Mouse (Mus musculus): ENCODE measurements at regions not wholly inside any gene's neighbourhood (a gene's known extent, or its start where the extent isn't known, plus 50 kb on each side); places are given as distances from the start of the nearest gene placed in this dataset.

DNA sequence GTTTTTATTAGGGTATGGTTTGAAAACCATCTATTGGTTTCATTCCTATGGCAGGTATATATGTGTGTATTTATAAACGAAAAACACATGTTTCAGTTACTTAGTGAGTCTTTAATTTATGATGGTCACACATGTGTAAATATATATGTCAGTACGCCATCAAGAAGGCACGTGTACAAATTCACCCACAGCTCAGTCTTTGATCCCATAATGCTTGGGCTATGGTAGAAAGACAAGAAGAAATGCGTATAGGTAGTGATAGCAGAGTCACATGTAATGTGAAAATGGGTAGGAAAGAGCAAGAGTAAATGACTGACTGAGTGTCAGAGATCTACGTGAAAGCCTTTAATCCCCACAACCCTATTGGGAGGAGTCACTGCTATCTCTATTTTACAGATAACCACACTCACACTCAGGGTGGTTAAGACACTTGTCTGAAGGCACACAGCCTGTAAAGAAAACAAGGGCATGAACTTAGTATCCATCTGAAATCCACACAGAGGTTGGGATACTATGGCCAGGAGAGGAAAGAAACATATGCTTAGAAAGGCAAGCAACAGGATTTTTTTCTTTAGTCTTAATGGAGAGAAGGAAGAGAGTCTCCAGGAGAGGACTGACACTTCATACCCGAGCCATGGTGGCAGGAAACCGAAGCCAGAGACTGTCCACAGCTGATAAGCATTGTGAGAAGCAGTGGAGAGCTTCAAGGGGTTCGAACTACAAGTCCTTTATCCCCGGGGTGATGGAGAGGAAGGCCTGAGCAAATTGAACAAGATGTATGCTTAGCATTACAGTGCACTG lies 82.1 kb upstream of the Nrip1 start:
- no peak for DNase-seq (ENCODE audit: low spot score in 2 of 2)

DNA sequence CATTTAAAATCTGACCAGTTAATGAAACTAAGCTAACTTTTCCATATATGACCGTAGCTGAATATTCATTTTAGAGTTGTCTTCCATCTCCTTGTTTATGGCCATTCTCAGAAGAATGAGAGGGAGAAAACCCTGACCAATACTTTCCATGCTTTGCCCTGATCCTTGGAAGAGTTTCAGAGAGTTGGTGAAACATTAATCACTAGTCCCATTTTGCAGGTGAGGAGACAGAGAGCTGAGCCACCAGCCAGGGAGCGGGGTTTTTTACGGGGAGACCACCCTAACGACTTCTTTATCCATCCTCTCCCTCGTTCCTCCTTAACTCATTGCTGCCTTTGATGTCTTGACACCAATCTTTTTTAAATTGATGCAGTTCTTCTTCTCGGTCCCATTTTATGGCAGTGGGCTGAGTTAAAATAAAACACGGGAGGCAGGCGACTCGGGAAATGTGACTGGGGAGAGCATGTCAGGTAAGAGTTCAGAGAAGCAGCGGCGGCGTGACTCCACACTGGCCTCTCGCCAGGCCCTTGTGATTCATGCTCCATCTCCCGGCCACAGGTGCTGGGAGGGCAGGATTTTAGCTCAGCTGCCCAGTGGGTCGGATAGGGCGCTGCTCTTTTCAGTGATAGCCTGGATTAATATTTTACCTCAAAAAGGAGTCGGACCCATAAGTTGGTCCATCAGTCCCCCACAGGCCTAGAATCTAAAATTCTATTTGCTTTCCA lies 81.3 kb upstream of the Nrip1 start:
- no peak for DNase-seq (ENCODE audit: low spot score in 2 of 2)

DNA sequence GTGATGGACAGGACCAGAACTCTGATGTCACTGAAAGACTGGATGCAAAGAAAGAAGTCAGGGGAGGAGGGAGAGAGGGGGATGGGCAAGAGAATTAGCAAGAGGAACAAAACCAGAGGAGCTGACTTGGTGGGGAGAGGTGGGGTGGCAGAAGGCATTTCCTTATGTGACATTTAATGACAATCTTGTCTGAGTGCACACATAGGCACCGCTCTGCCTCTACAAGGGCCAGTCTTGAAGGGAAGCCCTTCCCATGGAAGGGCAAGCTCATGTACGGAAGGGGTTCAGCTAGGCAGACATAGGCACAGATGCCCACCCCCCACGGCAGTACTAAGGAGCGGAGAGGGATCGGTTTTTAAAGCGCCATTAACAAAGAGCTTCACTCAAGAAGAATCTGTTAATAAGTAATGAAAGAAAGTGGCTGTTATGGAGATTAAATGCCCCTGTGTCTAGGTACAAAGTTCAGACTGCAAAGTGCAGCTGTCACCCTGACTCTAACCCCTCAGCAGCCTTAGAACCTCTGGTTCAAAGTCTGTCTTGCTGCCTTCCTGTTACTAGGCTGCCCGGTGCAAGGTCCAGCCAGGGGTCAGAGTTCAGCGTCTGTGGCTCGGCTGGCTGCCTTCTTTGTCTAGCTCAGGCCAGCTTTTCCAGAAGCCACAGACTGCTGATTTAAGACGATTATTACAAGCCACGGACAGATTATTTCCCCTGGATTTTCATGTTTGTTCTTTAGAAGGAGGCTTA lies 80.0 kb upstream of the Nrip1 start:
- no peak for DNase-seq (ENCODE audit: low spot score in 2 of 2)

DNA sequence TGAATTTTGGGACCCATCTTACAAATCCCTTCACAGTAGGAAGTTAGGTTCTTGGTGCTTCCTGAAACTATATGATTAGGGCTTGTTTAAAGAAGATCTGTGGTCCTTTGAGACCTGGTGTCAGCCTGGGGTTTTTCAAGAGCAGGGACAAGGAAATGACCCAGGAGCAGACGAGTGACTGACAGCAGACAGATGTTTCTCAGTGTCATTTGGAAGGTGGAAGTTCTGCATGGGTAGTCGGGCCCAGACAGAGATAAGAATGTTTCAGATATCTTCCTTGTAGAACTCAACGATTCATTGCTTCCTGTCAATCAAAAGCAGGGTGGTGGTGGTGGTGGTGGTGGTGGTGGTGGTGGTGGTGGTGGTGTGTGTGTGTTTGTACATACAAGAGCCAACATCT lies 75.1 kb upstream of the Nrip1 start:
- no peak for DNase-seq (ENCODE audit: low spot score in 2 of 2)

DNA sequence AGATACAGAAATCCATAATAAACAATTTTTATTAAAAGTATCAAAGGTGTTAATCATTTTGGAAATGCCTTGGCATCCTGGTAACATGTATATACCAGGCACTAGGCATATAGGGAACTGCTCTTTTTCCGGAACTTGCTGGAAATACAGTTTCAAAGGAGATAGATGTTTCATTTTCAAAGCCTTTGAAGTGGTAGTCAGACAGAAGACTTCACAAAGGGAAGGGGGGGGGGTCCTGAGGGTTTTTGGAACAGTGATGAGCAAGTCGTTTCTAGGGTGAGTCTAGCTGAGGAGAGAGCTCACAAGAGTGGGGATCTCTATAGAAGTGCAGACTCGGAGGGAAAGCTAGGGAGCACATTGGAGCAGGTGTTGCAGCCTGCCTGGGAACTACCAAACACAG lies 73.4 kb upstream of the Nrip1 start:
- no peak for DNase-seq (ENCODE audit: low spot score in 2 of 2)

DNA sequence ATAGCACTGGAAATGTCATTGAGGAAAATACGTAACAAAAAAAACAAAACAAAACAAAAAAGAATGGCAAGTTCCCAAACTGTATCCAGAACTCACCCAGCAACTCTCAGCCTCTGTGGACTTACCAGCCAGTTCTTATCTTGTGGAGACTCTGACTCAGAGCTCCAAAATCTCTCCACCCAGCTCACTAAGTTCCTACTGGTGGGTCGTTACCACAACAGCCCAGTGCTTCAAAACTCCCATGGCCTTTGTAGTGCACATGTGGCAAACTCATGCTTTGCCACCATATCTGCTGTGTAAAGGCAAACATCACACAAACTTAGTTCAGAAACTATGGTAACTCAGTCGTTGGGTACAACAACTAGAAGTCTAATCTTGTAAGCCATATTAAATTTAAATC lies 71.0 kb upstream of the Nrip1 start:
- DNase-seq (ENCODE audit: low spot score in 2 of 2): no peak

DNA sequence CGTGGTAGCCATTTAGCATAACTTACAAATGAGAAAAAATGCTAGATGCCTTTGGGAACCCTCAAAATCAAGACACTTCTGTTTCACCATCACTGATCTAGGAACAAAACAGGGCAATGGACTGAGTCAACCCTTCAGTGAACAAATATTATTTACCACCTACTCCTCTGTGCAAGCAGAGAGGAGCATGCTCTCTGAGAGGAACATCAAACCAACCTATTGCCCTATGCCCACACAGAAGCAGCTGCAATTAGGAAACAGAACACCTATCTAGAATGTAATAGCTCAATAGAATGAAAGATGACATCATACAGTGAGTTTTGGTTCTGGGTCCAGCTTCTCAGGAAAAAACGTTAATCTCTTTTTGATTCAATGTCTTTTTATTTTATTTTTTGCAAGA lies 69.0 kb upstream of the Nrip1 start:
- DNase-seq (ENCODE audit: low spot score in 2 of 2): no peak

DNA sequence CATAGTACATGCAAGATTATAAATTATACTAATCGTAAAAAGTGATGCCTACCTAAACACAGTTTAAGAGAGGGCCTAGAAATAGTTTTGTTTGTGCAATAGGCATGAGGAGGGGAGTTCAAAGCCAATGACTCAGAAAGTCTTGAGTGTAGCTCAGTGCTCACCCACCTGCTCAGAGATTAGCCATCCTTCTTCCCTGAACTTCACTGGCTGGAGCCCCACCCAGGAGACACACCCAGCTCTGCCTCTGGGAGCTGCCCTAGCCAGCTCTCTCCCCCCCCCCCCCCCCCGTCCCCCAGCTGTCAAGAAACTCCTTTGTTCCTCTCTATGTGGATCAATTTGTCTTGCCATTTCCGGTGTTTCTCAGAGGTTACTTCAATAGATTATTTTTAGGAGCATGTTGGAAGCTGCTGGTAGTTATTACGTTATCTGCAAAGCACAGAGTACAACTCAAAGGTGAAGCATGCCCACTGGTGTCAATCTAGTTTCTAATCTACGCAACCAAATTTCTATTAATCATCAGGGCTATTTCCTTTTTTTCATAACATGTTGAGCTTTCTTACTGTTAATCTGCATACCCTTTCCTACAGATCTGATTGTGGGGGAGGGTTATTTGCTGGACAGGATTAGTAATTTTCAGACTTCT lies 68.3 kb upstream of the Nrip1 start:
- DNase-seq (ENCODE audit: low spot score in 2 of 2): no peak

DNA sequence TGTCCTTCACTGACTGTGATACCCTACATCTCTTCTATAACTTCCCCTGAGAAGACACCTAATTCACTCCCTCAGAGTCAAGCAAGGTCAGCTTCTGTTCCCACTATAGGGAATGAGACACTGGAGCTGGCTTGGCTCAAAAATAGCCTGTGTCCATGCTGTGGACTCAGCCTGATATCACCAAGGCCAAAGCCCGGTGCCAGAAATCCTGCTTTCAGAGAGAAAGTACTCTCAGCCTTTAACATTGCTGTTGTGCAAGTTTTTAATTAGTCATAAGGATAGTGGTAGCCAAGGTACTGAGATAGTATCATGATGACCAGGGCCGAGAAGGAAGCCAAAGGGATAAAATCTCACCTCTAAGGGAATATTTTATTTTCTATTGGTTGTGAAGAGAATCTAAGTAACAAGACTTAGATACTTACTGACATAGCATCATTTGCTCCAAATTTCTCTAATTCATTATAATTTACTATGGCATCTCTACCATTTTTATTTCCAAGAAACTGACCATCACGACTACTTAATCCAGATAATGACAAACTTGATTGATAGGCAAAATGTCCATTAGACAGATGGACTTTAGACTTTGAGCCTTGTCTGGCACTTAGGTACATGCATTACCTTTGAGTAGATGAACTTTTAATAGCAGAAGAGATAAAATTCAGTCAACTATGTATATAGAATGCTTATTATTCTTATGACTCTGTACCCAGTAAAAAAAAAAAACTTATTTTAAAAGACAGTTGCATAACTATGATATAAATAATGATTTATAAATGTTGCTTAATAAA lies 64.7 kb upstream of the Nrip1 start:
- no peak for DNase-seq (ENCODE audit: low spot score in 2 of 2)

DNA sequence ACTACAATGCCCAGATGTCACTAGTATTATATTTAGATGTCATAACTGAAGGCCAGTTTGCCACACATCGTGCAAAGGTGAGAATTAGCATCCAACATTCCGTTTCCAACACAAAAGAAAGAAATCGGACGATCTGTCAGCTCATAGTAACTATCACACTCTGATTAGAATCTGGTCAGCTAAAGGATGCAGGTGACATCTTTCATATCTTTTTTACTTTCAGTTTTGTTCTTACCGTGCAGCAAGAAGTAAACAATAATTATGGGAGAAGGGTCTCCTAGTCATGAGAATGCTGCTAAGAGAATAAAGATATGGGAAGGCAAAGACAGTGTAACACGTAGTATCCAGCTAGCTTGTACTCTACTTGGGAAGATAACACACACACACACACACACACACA lies 62.7 kb upstream of the Nrip1 start:
- no peak for DNase-seq (ENCODE audit: low spot score in 2 of 2)

DNA sequence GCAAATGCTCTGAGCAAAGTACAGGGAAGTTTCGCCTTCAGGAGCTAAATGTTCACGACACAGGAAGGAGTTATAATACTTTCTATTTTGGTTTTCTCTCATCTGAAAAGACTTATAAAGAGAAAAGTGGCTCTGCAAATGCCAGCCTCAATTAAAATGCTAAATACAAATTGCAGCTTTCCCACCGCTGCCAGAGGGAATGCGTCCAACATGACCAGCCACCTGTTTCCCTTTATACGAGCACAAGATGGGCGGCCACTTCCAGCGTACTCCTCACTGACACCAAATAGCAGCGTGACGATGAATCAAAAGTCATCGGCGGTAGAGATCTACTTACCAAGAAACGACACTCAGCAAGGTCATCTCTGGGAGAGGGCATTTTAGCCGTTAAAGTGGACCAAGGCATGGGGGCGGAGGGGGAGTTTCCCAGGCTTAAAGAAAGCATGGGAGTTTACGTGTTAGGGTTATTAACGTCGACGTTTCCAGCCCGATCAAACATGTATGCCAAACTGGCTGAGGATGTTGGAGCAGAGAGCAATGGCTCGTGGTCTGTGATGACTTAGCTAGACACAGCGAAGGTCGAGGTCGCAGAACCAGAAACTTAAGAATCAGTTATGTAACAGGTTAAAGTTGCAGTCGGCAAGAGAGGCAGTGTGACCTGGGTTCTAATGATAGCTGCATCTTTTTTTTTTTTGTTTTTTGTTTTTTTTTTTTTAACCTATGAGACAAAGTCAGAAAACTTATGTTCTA lies 59.6 kb upstream of the Nrip1 start:
- peak in 1 of 2 experiments; percentile 24 for DNase-seq (ENCODE audit: low spot score in 2 of 2)

DNA sequence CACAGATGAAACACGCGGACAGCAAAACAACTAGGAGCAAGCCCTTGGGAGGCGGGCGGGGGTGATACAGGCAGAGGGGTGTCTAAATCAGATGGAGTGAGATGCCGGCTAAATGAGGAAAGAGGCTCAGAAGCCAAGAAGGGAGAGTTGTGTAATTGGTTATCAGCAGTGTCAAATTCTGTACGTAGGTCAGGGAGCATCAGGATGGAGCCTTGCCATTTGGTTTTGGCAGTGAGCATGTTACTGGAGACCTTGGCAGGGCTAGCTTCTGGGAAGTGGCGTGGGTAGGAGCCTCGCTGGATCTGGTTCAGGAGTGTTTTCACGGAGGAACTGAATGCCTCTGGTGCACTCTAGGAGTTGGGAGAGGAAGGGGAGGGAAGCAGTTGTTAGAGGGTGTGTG lies 58.7 kb upstream of the Nrip1 start:
- DNase-seq (ENCODE audit: low spot score in 2 of 2): peak in 1 of 2 experiments; percentile 22

DNA sequence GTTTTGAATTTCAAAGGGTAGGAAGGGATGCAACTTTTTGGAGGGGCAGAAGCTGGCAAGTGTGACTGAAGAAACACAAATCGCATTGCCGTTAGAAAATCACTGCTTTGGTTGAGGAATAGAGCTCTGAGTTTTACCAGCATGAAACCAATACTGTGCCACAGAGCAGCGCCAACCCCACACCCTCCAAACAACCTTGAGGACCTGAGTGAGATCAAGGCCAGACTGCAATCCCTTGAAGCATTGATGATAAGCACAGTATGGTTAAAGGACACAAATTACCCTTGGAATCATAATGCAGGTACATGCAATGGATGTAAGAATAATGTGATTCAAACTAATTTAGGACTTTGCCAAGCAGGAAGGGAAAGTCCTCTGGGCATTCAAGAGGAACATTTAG lies 55.5 kb upstream of the Nrip1 start:
- no peak for DNase-seq (ENCODE audit: low spot score in 2 of 2)

DNA sequence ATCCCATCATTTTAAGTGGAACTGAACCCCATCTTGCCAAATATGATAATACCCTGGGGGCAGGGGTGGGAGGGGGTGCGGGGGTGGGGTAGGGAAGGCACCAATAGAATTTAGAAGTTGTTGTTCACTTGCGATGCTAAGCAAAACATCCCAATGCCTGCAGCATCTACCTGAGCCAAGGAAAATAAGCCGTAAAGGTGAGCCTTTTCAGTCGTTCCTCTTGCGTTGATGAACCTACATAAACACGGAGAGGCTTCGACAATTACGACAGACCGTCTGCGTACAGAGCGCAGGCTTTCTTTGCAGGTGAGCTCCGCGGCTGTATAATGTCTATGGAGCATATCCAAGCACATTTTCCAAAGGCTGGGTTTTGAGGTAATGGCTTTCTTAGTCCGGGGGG lies 50.3 kb upstream of the Nrip1 start:
- no peak for DNase-seq (ENCODE audit: low spot score in 2 of 2)

Measured in layer of hippocampus, adult 18-20 months (tissue).